Mouse (Mus musculus) brain, embryonic 14.5 days (tissue): ENCODE measurements at regions not wholly inside any gene's neighbourhood (a gene's known extent, or its start where the extent isn't known, plus 50 kb on each side); places are given as distances from the start of the nearest gene placed in this dataset.

ENCODE experiments used
- DNase-seq: peaks from one replicate; pipeline ENCODE4 v3.0.0-alpha.2; 2011; ENCODE audit warnings: low read depth
- CTCF ChIP-seq: fragments of 200-500 bp; IDR thresholded peaks from 2 replicates; pipeline ENCODE4 v1.5.1; 2012; ENCODE audit warnings: inconsistent platforms, mild to moderate bottlenecking, moderate library complexity, borderline replicate concordance; ENCODE audit not compliant: insufficient read depth, insufficient read length; ENCODE audit errors: extremely low read depth
- POLR2A ChIP-seq: fragments of 200-500 bp; IDR thresholded peaks from 2 replicates; pipeline ENCODE4 v1.6.1; 2012; ENCODE audit warnings: mild to moderate bottlenecking, inconsistent platforms, borderline replicate concordance; ENCODE audit not compliant: poor library complexity, insufficient read depth, insufficient read length, severe bottlenecking; ENCODE audit errors: extremely low read depth

GRCm38 (mm10) chr13:112001155-112002025 is 192.6 kb upstream of the Map3k1 start:
- DNase-seq: peak; percentile 79
- TF ChIP-seq CTCF: no peak

GRCm38 (mm10) chr13:112002661-112003347 is 194.0 kb upstream of the Map3k1 start:
- DNase-seq: peak; percentile 40
- no peak for TF ChIP-seq POLR2A
- no peak for TF ChIP-seq CTCF

GRCm38 (mm10) chr13:112003445-112003844 is 194.7 kb upstream of the Map3k1 start:
- TF ChIP-seq CTCF (no peak), POLR2A (no peak)
- DNase-seq: no peak

- TF ChIP-seq CTCF (no peak), POLR2A (no peak)
Measured at GRCm38 (mm10) chr13:112004126-112004525, 195.3 kb upstream of the Map3k1 start.

GRCm38 (mm10) chr13:112005421-112005820 is 196.6 kb upstream of the Map3k1 start:
- no peak for DNase-seq

More at GRCm38 (mm10) chr13:112004126-112004525, 195.3 kb upstream of the Map3k1 start:
- no peak for DNase-seq

GRCm38 (mm10) chr13:112008806-112009205 is 200.0 kb upstream of the Map3k1 start:
- no peak for DNase-seq
- TF ChIP-seq CTCF (no peak), POLR2A (no peak)

More at GRCm38 (mm10) chr13:112005421-112005820, 196.6 kb upstream of the Map3k1 start:
- no peak for TF ChIP-seq CTCF

- TF ChIP-seq POLR2A: no peak
- peak; percentile 13; the same call in 1 of the 2 replicates for TF ChIP-seq CTCF
- no peak for DNase-seq
Measured at GRCm38 (mm10) chr13:112009288-112009687, 200.5 kb upstream of the Map3k1 start.

- TF ChIP-seq CTCF (no peak), POLR2A (no peak)
- no peak for DNase-seq
Measured at GRCm38 (mm10) chr13:112010464-112010863, 201.7 kb upstream of the Map3k1 start.

GRCm38 (mm10) chr13:112012640-112013039 is 203.8 kb upstream of the Map3k1 start:
- no peak for DNase-seq
- TF ChIP-seq POLR2A (no peak), CTCF (no peak)

GRCm38 (mm10) chr13:112015083-112015482 is 206.3 kb upstream of the Map3k1 start:
- no peak for DNase-seq
- TF ChIP-seq CTCF (no peak), POLR2A (no peak)

GRCm38 (mm10) chr13:112016280-112016679 is 207.5 kb upstream of the Map3k1 start:
- no peak for DNase-seq
- TF ChIP-seq POLR2A: no peak
- no peak for TF ChIP-seq CTCF
